Mouse (Mus musculus) fat pad, adult 2 months (tissue): ENCODE data around the gene Tpcn1.

Experiments
- DNase-seq: peaks from one replicate; pipeline ENCODE4 v3.0.0-alpha.2; 2011; ENCODE audit warnings: low read depth, low spot score; ENCODE audit errors: extremely low read depth

The Tpcn1 gene

DNA sequence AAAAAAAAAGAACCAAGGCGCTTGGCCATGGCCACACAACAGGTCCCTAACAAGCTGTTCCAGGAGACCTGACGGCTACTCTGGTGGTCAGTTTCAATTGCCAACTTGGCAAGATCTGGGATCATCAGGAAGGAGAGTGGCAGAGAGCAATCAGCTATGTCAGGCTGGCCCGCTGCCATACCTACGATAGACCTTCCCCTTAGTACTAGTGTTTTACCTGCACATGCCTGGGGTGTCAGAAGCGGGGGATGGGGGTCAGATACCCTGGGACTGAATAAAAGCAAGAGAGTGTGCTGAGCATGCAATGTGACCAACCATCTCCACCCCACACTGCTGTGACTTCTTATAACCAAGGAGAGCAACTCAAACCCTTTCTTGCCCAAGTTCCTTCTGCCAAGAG lies 22.4 kb upstream of the Tpcn1 start:
- no peak for DNase-seq

DNA sequence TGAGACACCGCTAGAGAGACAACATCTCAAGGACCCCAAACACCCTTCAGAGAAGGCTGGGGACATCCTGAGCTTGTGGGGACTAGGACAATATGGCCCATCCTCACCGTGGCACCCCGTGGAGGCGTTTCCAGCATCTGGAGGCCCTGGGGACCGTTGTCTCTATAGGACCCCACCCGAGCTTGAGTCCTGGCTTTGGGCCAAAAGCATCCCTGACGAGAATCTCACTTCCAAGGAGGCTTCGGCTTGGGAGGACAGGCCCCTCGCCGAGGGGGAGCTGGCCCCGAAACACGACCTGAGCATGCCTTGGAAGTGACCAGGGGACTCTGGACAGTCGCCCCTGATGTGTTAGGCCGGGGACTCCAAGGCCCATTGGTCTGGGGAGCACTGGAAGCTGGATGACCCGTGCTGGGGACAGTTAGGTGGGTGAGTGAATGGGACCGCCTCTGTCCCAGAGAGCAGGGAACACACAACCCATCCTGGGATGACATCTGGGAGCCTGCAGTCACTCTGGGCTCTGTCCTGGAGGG lies 20.8 kb upstream of the Tpcn1 start:
- no peak for DNase-seq

GRCm38 (mm10) chr5:120607335-120607734 lies 18.9 kb upstream of the Tpcn1 start:
- DNase-seq = no peak

DNA sequence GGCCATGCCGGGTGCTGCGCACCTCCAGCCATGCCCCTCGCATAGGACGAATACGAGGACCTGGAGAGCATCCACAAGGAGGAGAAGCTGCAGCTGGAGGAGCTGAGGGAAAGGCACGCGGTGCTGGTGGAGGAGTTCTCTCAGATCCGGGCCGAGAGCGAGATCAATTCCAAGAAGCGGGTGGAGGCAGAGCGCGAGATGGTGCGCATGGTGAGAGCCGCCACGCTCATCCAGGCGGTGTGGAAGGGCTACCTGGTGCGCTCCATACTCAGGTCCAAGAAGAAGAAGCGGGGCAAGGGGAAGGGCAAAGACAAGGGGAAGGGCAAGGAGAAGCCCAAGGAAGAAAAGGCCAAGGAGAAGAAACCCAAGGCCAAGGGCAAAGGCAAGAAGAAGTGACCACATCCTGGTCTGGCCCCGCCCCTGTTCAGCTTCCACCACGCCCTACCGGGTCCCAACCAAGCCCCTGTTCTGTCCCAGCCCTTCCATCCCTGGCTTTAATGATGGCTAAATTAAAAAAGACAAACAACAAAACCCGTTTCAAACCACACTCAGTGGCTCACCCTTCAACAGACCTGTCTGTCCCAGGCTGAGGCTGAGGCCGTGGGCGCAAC lies 18.2 kb upstream of the Tpcn1 start:
- DNase-seq = no peak

- DNase-seq = no peak
Observed at GRCm38 (mm10) chr5:120605688-120606087, 17.2 kb upstream of the Tpcn1 start.

DNA sequence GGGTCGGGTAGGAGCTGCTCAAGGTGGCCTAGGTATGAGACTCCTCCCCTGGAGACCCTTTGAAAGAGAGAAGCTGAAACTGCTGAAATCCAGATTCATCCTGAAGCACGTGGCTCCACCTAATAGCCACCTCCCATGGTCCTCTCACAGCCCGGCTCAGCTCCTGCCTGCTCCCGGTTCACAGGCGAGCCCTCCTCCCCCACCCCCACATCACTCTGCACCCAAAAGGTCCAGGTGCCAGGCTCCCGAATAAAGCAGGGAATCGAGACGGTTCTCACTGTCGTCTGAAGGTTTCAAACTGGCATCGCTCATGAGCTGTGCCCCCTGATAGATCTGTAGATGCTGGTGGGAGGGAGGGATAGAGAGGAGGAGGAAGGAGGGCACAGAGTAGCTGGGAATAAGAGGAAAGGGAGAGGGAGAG lies 16.8 kb upstream of the Tpcn1 start:
- no peak for DNase-seq

DNA sequence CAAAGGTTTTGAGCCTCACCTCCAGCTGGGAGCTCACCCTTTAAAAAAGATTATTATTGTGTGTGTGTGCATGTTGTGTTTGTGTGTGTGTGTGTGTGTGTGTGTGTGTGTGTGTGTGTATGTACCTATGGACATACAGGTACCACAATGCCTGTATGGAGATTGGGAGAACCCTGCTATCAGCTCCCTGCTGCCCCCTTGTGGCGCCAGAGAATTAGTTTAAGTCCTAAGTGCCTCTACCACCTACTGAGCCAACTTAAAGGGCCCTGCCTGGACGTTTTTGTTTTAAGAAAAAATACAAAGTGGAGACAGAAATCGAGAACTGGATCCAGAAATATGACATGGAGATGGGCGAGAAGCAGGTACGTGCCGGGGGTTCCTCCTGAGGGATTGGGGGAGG lies 16.4 kb upstream of the Tpcn1 start:
- no peak for DNase-seq

DNA sequence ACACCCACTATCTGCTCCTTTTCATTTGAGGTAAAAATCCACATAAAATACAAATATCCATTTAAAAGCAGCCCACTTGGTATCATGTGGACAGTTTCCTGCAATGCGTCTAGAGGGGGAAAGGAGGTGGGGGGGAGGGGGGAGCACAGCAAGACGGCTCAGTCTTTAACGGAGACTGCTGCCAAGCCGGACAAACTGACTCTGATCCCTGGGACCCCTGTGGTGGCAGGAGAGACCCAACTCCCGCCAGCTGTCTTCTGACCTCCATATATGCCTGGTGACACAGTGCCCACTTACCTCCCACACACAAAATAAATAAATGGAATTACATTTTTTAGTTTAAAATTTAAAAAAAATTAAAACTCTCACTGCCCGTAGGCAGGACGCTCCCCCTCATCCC lies 15.0 kb upstream of the Tpcn1 start:
- DNase-seq = no peak

DNA sequence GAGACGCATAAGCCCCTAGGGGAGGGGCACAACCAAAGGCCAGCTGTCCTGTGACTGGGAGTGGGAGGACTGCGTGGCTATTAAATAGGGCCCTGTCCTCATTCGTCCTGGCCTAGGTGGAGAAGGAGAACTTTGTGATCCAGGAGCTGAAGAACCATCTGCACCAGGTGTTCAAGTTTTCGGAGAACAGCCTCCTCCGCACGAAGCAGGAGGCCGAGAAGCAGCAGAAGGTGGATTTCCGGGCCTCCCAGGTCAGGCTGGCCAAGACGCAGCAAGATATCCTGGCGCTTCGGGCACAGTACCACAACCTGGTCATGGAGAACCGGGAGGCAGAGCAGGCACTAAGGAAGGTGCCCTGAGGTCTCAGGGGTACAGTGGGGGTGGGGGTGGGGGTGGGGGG lies 13.7 kb upstream of the Tpcn1 start:
- no peak for DNase-seq

GRCm38 (mm10) chr5:120600946-120601668 lies 12.6 kb upstream of the Tpcn1 start:
- no peak for DNase-seq

- no peak for DNase-seq
Observed at GRCm38 (mm10) chr5:120599625-120600024, 11.2 kb upstream of the Tpcn1 start.

- no peak for DNase-seq
Observed at GRCm38 (mm10) chr5:120594485-120594884, 6.0 kb upstream of the Tpcn1 start.

GRCm38 (mm10) chr5:120592141-120592540 lies 3.7 kb upstream of the Tpcn1 start:
- DNase-seq = no peak

DNA sequence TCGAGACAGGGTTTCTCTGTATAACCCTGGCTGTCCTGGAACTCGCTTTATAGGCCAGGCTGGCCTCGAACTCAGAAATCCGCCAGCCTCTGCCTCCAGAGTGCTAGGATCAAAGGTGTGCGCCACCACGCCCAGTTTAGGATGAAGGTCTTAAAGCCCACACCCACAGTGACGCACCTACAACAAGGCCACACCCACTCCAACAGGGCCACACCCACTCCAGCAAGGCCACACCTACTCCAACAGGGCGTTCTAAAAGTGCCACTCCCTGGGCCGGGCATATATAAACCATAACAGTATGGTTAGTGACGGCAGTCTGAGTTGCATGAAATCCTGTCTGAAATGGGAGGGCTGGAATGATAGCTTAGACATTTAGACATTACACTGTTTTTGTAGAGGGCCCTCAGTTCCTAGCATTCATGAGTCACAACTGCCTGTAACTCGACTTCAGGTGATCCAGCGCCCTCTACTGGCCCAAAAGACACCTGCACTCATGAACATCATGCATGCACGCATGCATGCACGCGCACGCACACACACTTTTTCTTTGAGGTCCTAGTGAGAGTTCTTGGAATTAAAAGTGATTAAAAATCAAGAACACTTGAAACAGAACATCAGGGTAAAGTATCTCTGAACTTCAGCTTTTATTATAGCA lies 2.0 kb upstream of the Tpcn1 start:
- DNase-seq = no peak

DNA sequence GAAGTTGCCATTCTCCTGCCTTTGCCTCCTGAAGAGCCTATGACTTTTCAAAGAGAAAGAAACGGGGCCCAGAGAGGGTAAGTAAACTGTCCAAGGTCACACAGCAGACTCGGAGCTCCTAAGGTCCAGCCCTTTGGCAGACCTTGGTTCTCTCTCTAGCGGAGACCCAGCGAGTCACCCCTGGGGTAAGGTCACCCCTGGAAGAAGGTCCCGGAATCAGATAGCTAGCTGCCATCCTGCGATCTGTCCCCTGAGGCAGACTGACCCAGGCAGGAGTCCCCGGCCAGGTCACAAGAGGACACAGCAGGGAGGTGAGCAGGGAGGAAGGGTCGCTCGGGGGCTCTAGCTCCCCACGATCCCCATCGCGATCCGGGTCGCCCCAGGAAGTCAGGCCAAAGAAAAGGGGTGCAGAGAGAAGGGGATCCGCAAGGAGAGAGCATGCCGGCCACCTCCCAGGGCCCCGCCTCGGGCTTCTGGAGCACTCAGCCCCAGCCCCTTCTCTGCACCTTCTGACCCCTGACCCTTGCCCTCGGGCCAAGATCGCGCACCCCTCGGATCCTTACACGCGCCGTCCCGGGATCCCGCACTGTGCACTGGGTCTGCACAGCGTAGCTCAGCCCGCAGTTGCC lies 419 bp downstream of the Tpcn1 start:
- DNase-seq = no peak

DNA sequence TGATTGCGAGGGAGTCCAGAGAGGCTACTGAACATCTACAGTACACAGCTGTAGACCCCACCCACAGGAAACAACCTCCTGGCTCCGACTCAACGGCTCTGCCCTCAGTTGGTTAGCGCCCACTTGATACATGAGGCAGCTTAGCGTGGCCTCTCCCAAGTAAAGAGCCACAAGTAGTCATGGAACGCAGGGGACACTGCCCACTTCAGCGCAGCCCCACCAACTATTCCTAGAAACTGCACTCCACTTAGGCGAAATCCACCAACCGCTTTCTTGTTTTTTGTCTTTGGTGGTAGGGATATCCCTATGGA lies 902 bp downstream of the Tpcn1 start:
- no peak for DNase-seq

DNA sequence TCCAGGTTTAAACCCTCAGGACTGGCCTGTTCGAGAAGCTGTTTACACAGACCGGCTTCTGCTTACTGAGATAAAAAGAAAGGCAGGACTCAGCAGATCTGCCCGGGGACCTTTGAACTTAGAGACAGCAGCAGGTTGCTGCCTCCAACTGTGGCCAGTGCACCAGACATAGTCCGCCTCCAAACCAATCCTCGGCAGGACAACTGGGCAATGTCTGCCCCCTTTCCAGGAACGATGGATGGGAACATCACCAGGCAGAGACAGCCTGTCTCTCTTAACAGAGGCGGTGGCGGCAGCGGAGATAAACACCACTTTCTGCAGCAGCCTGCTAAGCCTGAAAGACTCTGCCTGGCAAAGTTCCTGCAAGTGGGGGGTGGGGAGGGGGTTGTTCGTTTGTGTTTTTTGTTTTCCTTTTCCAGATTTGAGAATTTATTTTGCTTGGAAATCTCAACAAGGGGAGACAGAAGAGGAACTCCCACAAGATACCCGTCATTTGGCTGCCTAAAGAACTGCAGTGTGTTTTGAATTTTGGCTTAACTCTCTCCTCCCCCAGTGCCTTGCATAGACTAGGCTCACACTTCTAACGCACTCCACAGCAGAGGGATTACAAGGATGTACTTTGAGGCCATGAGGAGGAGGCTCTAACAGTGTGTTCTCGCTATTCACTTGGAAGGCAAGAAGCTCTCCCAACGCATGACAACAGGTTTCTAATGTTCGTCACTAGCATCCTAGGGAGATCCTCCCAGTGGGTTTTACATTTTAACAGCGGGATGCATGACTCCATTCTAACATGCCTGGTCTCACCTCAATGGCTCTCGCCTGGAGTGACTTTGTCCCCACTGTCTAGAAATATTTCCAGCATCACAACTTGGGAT lies 1.5 kb downstream of the Tpcn1 start:
- DNase-seq = no peak

DNA sequence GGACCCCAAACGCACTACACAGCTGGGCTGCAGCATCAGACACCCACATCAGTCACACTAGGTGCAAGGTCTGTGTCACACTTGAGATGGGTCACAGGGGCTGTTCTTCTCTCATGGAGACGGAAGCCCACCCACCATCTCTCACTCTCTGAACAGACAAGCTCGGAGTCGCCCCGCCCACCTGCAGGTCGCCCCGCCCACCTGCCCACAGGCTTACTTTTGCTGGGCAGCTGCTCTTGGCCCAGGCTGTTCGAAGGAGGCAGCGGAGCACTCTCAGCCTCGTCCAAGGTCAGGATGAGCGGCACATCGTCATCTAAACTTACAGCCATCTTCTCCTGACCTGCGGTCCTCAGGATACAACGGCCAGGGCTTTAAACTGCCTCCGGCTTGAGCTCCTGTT lies 3.5 kb downstream of the Tpcn1 start:
- no peak for DNase-seq

DNA sequence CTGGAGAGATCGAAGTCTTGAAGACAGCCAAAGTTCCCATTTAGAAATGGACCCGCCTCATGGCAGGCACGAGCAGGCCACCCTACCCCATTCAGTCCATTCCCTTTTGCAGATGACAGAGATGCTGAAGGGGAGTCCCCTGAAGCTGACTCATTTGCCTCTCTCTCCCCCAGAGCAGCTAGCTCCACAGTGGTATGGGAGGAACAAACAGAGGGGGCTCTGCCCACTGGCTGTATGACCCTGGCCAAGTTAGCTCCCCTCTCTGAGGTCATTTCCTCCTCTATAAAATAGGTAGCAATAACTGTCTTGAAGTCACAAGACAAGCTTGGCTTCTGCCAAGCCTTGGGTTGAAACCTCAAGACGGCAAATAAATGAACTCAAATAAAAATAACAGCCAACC lies 5.0 kb downstream of the Tpcn1 start:
- DNase-seq = no peak

- no peak for DNase-seq
Observed at GRCm38 (mm10) chr5:120582002-120582401, 6.5 kb downstream of the Tpcn1 start.
